Mouse (Mus musculus) stomach, postnatal 0 days (tissue): ENCODE data around the gene Mvb12a.

Experiments used
- CTCF ChIP-seq: IDR thresholded peaks from 2 replicates; pipeline ENCODE4 v1.5.1; 2016; ENCODE audit warnings: antibody characterized with exemption, low read depth, mild to moderate bottlenecking, moderate library complexity
- EP300 ChIP-seq: optimal IDR thresholded peaks from 2 replicates; pipeline ENCODE3; 2016; ENCODE audit warnings: antibody characterized with exemption

DNA sequence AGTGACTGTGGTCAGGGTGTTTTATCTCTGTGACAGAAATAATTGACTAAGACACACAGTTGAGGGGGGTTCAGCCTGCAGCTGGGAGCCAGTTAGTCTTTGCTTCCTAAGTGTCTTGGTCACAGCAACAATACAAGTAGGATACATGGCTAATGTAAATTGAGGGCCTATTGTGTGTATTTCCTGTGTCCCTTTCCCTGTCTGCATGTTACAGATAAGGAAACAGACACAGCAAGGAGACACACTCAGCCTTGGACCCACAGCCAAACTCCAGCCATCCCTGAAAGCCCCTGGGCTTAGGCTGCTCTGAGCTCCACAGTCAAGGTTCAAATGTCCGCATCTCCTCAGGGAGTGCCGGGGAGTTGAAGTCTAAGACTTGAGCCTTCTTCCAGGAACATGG is 11.9 kb downstream of the Mvb12a start:
- TF ChIP-seq CTCF, result no peak
- no peak for TF ChIP-seq EP300
